Mouse (Mus musculus): ENCODE measurements around the gene Cd160. TPM values are rescaled to one million over a fixed set of nuclear protein-coding genes. Genes with fewer than 3 reads are reported as not detected.

Cd160 gene
- polyA plus RNA-seq, 1 experiment from 2014 or later, result 0.19 TPM

DNA sequence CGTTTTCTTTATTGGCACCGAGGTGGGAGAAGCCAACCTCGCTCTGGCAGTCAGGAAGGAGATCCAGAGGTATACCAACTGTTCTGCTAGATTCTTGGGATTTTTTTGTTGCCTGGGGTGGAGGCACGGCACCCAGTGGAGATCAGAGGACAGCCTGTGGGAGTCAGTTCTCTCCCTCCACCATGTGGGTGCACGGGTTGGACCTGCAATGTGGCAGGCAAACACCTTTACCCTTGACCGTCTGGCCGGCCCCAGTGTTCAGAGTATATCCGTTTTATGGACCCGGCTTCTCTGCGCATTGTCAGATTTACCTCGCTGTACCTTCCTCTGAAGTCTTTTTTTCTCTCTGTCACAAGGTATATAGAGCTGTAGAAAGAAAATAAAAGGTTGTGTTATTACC is 28.9 kb downstream of the Cd160 start:
- Histone ChIP-seq H3K27me3 (no peaks in the 10 kb centered on the region), H3K4me2 (replicated peaks) (no peak overlapping the region), H3K4me3 (no peak overlapping the region), H3K9me3 (replicated peaks) (no peaks in the 10 kb centered on the region), H3K9ac (no peak overlapping the region), H3K36me3 (no peaks in the 10 kb centered on the region), H3K27ac (no peak overlapping the region), H3K4me1 (no peaks in the 10 kb centered on the region)
- no peak for ATAC-seq (ENCODE audit: low FRiP score)
- WGBS, result 86% methylated on average over 11 of the region's 11 CpGs

DNA sequence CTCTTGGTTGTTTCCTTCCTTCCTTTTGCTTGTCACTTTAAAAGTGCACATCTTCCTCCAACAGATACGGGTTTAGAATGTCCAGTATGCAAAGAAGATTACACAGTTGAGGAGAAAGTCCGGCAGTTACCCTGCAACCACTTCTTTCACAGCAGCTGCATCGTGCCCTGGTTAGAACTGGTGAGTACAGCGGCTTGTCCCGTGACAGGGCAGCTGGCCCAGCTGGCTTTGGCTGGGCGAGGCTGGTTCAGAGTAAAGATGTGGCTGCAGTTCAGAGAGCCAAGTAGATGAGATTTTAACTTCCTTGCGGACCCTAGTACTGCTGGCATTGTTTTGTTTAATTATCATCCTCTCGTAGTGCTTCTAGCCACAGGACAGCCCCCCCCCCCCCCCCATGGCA is 40.6 kb downstream of the Cd160 start:
- Histone ChIP-seq H3K4me2 (replicated peaks) (no peak overlapping the region), H3K4me3 (no peak overlapping the region), H3K36me3 (peaks cover 46% of the 10 kb centered on the region), H3K9ac (no peak overlapping the region), H3K4me1 (no peaks in the 10 kb centered on the region), H3K27me3 (no peaks in the 10 kb centered on the region), H3K27ac (no peak overlapping the region), H3K9me3 (replicated peaks) (no peaks in the 10 kb centered on the region)
- 89% methylated on average over 8 of the region's 8 CpGs for WGBS
- ATAC-seq (ENCODE audit: low FRiP score), result no peak

DNA sequence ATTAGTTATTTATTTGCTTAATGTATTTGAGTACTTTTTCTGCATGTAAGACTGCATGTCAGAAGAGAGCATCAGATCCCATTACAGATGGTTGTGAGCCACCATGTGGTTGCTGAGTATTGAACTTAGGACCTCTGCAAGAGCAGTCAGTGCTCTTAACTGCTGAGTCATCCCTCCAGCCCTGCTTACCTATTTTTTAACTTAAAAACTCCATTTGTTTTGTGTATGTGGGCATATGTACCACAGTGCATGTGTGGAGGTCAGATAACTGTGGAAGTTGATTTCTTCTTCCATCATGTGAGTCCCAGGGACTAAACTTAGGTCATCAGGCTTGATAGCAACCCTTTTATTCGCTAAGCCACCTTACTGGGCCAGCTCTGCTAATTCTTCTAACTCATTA is 41.4 kb downstream of the Cd160 start:
- Histone ChIP-seq H3K27me3 (no peaks in the 10 kb centered on the region), H3K4me1 (no peaks in the 10 kb centered on the region), H3K4me3 (no peak overlapping the region), H3K4me2 (replicated peaks) (no peak overlapping the region), H3K36me3 (peaks cover 46% of the 10 kb centered on the region), H3K9me3 (replicated peaks) (no peaks in the 10 kb centered on the region), H3K27ac (no peak overlapping the region), H3K9ac (no peak overlapping the region)
- 97% methylated on average over 1 of the region's 1 CpGs for WGBS
- no peak for ATAC-seq (ENCODE audit: low FRiP score)

DNA sequence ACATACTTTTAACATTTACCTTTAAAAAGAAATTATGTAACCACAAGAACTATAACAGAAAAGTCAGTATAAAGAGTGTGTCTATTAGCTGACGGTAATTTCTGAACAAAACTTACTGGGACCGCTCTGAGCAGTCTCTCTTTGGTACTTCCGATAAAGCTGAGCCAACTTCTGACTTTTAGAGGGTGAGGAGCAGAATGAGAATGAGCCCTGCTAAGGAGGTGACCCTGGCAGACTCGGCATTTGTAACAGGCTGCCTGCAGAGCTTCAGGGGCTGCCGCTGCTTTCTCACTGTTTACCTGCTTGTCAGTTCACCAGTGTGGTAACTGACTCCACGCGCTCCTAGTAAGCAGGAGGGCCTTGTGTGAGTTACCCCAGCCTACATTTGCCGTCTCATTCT is 46.9 kb downstream of the Cd160 start:
- WGBS, result 72% methylated on average over 8 of the region's 8 CpGs
- no peak for ATAC-seq (ENCODE audit: low FRiP score)
- Histone ChIP-seq H3K27me3 (no peaks in the 10 kb centered on the region), H3K27ac (no peak overlapping the region), H3K9ac (no peak overlapping the region), H3K4me1 (no peaks in the 10 kb centered on the region), H3K36me3 (peaks cover 20% of the 10 kb centered on the region), H3K4me3 (no peak overlapping the region), H3K9me3 (replicated peaks) (no peaks in the 10 kb centered on the region), H3K4me2 (replicated peaks) (no peak overlapping the region)

DNA sequence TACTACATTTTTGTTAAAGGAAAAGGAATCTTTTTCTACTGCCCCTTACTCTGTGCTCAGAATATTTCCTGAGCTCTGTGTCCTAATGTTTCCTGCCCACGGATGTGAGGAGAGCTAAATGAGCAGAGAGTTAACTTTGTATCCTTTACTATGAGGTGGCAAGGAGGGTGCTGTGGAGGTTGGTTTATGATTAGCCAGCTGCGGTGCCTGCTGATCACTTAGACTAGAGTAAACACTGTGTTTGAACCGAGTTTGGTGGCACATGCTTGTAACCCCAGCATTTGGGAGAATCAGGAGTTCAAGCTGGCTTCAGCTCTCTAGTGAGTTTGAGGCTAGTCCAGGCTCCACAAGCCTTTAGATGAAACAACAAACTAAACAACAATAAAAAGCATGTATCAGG is 52.0 kb downstream of the Cd160 start:
- Histone ChIP-seq H3K4me1 (no peaks in the 10 kb centered on the region), H3K9me3 (replicated peaks) (no peaks in the 10 kb centered on the region), H3K36me3 (peaks cover 2% of the 10 kb centered on the region; the same call in 1 of the 2 replicates), H3K4me3 (no peak overlapping the region), H3K9ac (no peak overlapping the region), H3K27me3 (no peaks in the 10 kb centered on the region), H3K4me2 (replicated peaks) (no peak overlapping the region), H3K27ac (no peak overlapping the region)
- no peak for ATAC-seq (ENCODE audit: low FRiP score)
- 75% methylated on average over 3 of the region's 3 CpGs for WGBS

DNA sequence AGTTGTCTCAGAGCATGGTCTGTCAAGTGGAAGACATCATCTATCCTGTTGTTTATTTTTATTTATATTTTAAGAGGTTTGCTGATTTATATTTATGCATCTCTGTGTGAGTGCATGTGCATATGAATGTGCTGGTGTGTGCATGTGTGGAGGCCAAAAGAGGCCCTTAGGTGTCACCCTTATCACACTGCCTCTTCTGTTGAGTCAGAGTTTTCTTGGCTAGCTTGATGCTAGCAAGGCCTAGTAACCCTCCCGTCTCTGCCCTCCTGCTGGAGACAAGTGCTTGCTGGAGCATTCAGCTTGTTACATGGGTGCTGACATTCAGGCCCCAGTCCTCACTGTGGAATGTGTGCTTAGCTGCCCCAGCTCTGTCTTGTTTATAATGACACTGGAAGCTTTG is 56.2 kb downstream of the Cd160 start:
- Histone ChIP-seq H3K4me3 (no peak overlapping the region), H3K4me2 (replicated peaks) (no peak overlapping the region), H3K9me3 (replicated peaks) (no peaks in the 10 kb centered on the region), H3K27ac (no peak overlapping the region), H3K4me1 (no peaks in the 10 kb centered on the region), H3K27me3 (no peaks in the 10 kb centered on the region), H3K36me3 (peaks cover 2% of the 10 kb centered on the region; the same call in 1 of the 2 replicates), H3K9ac (no peak overlapping the region)
- WGBS, result 54% methylated on average over 1 of the region's 1 CpGs
- ATAC-seq (ENCODE audit: low FRiP score), result no peak

DNA sequence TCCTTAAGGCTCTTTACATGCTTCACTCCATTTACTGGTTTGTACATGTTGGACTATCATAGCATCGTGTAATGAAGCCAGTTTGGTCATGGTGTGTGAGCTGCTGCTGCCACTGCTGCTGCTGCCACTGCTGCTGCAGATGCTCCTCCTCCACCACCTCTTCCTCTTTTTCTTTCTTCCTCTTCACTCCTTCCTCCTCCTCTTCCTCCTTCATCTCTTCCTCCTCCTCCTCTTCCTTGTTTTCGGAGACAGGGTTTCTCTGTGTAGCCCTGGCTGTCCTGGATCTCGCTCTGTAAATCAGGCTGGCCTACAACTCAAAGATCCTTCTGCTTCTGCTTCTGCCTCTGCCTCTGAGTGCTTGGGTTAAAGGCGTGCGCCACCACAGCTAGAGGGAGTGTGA is 59.2 kb downstream of the Cd160 start:
- Histone ChIP-seq H3K36me3 (no peaks in the 10 kb centered on the region), H3K9ac (no peak overlapping the region), H3K4me1 (no peaks in the 10 kb centered on the region), H3K27ac (no peak overlapping the region), H3K4me2 (replicated peaks) (no peak overlapping the region), H3K27me3 (no peaks in the 10 kb centered on the region), H3K9me3 (replicated peaks) (no peaks in the 10 kb centered on the region), H3K4me3 (no peak overlapping the region)
- 91% methylated on average over 5 of the region's 5 CpGs for WGBS
- no peak for ATAC-seq (ENCODE audit: low FRiP score)

DNA sequence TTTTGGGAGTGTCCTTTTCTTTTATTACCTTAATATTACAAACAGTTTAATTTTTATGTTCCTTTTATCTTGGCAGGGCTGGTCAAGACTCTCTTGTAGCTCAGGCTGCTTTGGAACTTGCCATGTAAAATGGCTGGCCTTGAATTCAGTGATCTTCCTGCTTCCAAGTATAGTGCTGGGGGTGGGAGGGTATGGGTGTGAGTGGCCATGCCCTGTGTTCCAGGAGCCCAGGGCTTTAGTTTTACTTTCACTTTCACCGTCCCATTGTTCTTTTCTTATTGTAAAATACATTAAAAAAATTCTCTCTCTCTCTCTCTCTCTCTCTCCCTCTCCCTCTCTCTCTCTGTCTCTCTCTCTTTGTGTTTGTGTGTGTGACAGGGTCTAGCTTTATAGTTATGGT is 64.6 kb downstream of the Cd160 start:
- Histone ChIP-seq H3K9ac (no peak overlapping the region), H3K9me3 (replicated peaks) (no peaks in the 10 kb centered on the region), H3K36me3 (no peaks in the 10 kb centered on the region), H3K27ac (no peak overlapping the region), H3K4me3 (no peak overlapping the region), H3K4me2 (replicated peaks) (no peak overlapping the region), H3K4me1 (no peaks in the 10 kb centered on the region), H3K27me3 (no peaks in the 10 kb centered on the region)
- 92% methylated on average over 1 of the region's 1 CpGs for WGBS
- ATAC-seq (ENCODE audit: low FRiP score), result no peak

DNA sequence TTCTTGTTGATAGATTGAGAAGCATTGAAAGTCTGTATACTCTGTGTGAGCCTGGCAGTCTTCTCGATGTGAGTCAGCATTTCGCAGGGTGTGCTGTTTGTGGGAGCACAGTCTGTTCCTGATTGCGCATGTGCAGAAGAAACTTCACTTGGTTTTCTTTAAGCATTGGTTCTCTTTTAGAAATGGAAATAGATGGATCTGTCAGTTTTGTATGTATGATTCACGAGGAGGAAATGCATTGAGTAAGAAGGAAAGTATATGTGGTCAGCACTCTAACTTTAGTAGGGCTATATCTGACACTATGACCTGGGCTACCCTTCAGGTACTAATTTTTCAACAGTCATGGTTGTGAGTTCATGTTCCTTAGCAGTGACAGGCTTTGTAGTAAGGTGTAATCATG is 69.5 kb downstream of the Cd160 start:
- H3K27ac ChIP-seq, result no peak overlapping the region
- H3K36me3 ChIP-seq, result no peaks in the 10 kb centered on the region
- no peak for ATAC-seq (ENCODE audit: low FRiP score)
- H3K4me3 ChIP-seq, result no peak overlapping the region
- H3K4me2 ChIP-seq (replicated peaks), result no peak overlapping the region
- no peaks in the 10 kb centered on the region for H3K4me1 ChIP-seq
- H3K27me3 ChIP-seq, result no peaks in the 10 kb centered on the region
- 94% methylated on average over 4 of the region's 4 CpGs for WGBS
- no peaks in the 10 kb centered on the region for H3K9me3 ChIP-seq (replicated peaks)
- no peak overlapping the region for H3K9ac ChIP-seq

DNA sequence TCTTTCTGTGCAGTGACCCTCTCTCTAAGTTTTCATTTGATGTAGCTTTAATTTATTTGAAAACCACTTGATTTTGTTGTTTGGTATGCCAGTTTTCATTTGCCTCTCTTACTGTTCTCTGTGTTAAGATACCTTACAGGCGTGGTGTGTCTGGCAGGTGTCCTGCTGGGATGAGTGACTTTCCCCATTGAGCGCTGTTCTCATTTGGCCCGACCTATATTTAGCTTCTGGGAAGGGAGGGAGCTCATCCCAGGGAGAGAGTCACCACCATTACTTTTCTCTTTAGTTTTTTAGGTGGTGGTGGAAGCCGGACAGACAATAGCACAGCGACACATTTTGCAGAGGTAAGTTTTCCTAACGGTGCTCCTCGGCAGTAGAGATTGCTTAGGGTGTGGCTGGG is 71.5 kb downstream of the Cd160 start:
- ATAC-seq (ENCODE audit: low FRiP score), result no peak
- Histone ChIP-seq H3K36me3 (no peaks in the 10 kb centered on the region), H3K27me3 (no peaks in the 10 kb centered on the region), H3K4me1 (no peaks in the 10 kb centered on the region), H3K4me2 (replicated peaks) (no peak overlapping the region), H3K4me3 (no peak overlapping the region), H3K9me3 (replicated peaks) (no peaks in the 10 kb centered on the region), H3K27ac (no peak overlapping the region), H3K9ac (no peak overlapping the region)
- WGBS, result 51% methylated on average over 7 of the region's 7 CpGs

DNA sequence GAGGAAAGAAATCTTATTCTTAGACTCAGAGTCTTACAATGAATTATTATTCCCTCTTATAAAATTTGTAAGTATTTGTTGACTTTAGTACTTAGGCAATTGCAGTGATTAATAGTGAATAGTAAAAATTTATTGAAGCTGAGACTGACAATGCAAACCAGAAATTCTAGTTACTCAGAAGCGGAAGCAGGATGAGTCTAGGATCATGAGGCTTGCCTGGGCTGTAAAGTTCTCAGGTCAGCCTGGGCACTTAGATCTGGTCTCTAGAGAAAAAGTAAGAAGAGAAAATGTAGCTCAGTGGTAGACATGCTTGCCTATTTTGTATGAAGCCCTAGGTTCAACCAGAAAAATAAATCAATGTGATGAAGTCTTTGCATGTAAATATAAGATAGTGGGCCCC is 73.2 kb downstream of the Cd160 start:
- 93% methylated on average over 1 of the region's 1 CpGs for WGBS
- ATAC-seq (ENCODE audit: low FRiP score), result no peak
- no peak overlapping the region for H3K4me3 ChIP-seq
- H3K9me3 ChIP-seq (replicated peaks), result no peaks in the 10 kb centered on the region
- no peak overlapping the region for H3K4me2 ChIP-seq (replicated peaks)
- H3K9ac ChIP-seq, result no peak overlapping the region
- H3K4me1 ChIP-seq, result no peaks in the 10 kb centered on the region
- no peak overlapping the region for H3K27ac ChIP-seq
- H3K36me3 ChIP-seq, result no peaks in the 10 kb centered on the region
- no peaks in the 10 kb centered on the region for H3K27me3 ChIP-seq

Measured in hindbrain, embryonic 12.5 days (tissue).